Mouse (Mus musculus): ENCODE results near the gene Ccdc188. TPM values are rescaled to one million over a fixed set of nuclear protein-coding genes. Genes with fewer than 3 reads are reported as not detected.

Gene Ccdc188
- polyA plus RNA-seq, 1 experiment = not detected

- no peak for TF ChIP-seq POLR2A (IDR thresholded peaks at IDR 0.05; ENCODE audit: borderline replicate concordance, extremely low read depth, insufficient read depth, insufficient read length, poor library complexity, severe bottlenecking)
- no peak for TF ChIP-seq CTCF (IDR thresholded peaks at IDR 0.05; ENCODE audit: borderline replicate concordance, extremely low read depth, insufficient read depth, insufficient read length)
Measured at GRCm38 (mm10) chr16:18202061-18202460, 15.6 kb upstream of the Ccdc188 start.

DNA sequence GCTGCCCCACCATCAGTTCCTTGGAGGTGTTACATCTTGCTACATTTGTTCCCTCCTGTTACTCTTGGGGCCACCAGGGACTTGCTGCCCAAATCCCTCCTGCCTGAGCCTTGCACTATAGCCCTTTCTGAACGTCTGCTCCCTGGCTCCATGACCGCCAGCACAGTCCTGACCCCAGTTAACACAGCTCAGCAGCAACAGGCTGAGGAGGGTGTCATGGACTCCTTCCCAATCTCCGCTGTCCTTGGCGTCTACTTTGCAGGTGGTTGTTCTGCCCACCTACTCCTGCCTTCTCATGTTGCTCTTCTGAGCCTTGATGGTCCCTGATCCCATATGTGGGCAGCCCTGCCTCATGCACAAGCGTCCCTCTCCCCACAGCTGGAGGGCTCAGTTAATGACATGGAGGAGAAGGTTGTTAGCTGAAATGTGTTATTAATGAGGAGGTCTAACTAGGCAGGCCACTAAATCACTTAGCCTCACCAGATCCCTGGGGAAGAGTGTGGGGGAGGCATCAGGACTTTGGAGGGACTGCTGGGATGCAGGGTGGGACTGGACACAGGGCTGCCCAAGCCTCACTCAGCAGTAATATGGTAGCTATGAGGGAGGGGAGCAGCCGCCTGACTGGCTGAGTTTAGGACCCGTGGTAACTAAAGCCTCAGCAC, 14.1 kb upstream of the Ccdc188 start:
- no peak for DNase-seq (ENCODE audit: low read depth)
- TF ChIP-seq CTCF (IDR thresholded peaks at IDR 0.05; ENCODE audit: borderline replicate concordance, extremely low read depth, insufficient read depth, insufficient read length) (no peak), POLR2A (IDR thresholded peaks at IDR 0.05; ENCODE audit: borderline replicate concordance, extremely low read depth, insufficient read depth, insufficient read length, poor library complexity, severe bottlenecking) (no peak)

More at GRCm38 (mm10) chr16:18202061-18202460, 15.6 kb upstream of the Ccdc188 start:
- no peak for DNase-seq (ENCODE audit: low read depth)

DNA sequence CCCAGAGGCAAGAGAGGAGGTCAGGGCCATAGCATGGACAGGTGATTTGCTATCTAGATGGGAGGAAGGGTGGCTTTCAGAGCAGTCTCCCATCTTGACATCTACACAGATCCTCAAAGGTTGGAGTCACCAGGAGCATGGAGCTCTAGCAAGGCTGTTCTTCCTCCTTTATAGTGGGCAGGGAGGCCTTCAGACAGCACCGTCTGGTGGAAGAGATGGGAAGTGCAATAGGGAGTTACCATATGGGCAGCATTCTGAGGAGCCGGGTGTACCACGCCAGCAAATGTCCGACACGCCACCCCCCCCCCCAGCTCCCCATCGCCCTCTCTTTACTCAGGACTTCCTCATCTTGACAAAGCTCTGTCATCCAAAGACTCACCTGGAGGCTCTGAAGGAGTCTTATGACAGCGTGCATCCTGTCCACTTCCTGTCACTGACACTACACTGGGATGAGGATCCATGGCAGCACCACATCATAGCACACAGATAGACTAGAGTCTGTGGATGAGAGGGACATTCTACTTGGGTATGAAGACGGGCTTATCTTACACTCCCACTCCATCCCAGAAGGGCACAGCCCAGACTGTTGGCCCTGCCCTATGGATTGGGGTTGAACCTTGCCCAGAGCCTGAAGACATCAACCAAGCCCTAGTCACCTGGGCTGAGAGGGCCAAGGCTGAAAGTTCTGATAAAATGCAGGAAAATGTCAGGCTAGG, 6.8 kb upstream of the Ccdc188 start:
- TF ChIP-seq CTCF (IDR thresholded peaks at IDR 0.05; ENCODE audit: borderline replicate concordance, extremely low read depth, insufficient read depth, insufficient read length) (peak; percentile 88), POLR2A (IDR thresholded peaks at IDR 0.05; ENCODE audit: borderline replicate concordance, extremely low read depth, insufficient read depth, insufficient read length, poor library complexity, severe bottlenecking) (no peak)
- DNase-seq (ENCODE audit: low read depth) = peak; percentile 68

- TF ChIP-seq CTCF (IDR thresholded peaks at IDR 0.05; ENCODE audit: borderline replicate concordance, extremely low read depth, insufficient read depth, insufficient read length) (peak; percentile 99), POLR2A (IDR thresholded peaks at IDR 0.05; ENCODE audit: borderline replicate concordance, extremely low read depth, insufficient read depth, insufficient read length, poor library complexity, severe bottlenecking) (no peak)
- peak; percentile 94 for DNase-seq (ENCODE audit: low read depth)
Measured at GRCm38 (mm10) chr16:18211417-18212171, 6.1 kb upstream of the Ccdc188 start.

DNA sequence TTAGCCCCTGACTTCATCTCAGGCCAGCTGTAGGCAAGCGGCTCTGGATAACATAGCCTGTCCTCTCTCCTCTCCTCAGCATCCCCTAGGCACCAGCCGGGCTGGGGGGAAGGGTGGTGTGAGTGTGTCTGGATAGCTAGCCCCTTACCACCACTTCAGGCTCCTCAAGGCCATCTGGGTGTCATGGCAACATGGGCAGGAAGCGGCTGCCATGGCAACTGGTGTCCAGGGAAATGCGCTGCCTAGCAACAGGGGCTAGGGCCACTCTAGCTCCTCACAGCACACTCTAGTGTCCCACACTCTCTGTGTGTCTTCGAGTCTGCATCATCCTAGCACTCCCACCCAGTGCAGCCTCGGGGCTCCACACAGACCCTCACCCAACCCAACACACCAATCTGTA, 4.0 kb upstream of the Ccdc188 start:
- TF ChIP-seq CTCF (IDR thresholded peaks at IDR 0.05; ENCODE audit: borderline replicate concordance, extremely low read depth, insufficient read depth, insufficient read length) (no peak), POLR2A (IDR thresholded peaks at IDR 0.05; ENCODE audit: borderline replicate concordance, extremely low read depth, insufficient read depth, insufficient read length, poor library complexity, severe bottlenecking) (no peak)
- DNase-seq (ENCODE audit: low read depth) = peak; percentile 97

- TF ChIP-seq POLR2A (IDR thresholded peaks at IDR 0.05; ENCODE audit: borderline replicate concordance, extremely low read depth, insufficient read depth, insufficient read length, poor library complexity, severe bottlenecking) = no peak
- TF ChIP-seq CTCF (IDR thresholded peaks at IDR 0.05; ENCODE audit: borderline replicate concordance, extremely low read depth, insufficient read depth, insufficient read length) = no peak
- peak; percentile 46 for DNase-seq (ENCODE audit: low read depth)
Measured at GRCm38 (mm10) chr16:18214858-18215257, 2.8 kb upstream of the Ccdc188 start.

DNA sequence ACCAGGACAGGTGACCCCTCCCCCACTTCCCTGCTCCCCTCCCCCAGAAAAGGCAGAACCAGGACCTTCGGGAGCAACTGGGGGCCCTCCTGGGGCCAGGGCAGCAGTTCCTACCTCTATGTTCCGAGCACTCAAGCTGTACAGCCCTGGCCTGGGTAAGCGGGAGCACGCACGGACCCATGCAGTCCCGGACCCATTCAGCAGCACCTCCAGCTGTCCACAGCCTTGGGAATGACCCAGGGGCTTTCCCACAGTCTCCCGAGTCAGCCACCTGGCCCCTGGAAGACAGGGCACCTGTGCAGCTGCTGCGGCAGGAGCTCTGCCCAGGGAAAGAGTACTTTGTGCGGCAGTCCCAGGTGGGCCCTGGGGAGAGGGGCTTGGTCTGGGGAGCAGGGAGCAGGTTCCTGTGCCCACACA, 909 bp downstream of the Ccdc188 start:
- no peak for TF ChIP-seq CTCF (IDR thresholded peaks at IDR 0.05; ENCODE audit: borderline replicate concordance, extremely low read depth, insufficient read depth, insufficient read length)
- TF ChIP-seq POLR2A (IDR thresholded peaks at IDR 0.05; ENCODE audit: borderline replicate concordance, extremely low read depth, insufficient read depth, insufficient read length, poor library complexity, severe bottlenecking) = no peak
- no peak for DNase-seq (ENCODE audit: low read depth)

DNA sequence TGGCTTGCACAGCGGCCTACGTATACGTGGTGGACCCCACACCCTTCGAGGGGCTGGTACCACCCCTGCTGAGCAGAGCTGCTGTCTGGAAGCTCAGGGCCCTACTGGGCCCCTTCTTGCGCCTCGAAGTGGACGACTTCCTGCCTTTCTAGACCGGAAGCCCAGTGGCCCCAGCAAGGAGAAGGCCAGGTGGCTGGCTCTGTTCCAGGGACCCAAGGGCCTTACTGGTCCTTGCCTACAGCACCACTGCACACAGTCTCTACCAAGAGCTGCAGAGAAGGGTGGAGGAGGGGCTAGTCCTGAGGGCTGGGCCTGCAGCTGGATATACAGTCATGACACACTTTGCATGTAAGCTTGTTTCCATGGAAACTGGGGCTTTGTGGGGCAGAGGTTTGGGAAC, 2.3 kb downstream of the Ccdc188 start:
- TF ChIP-seq CTCF (IDR thresholded peaks at IDR 0.05; ENCODE audit: borderline replicate concordance, extremely low read depth, insufficient read depth, insufficient read length) (no peak), POLR2A (IDR thresholded peaks at IDR 0.05; ENCODE audit: borderline replicate concordance, extremely low read depth, insufficient read depth, insufficient read length, poor library complexity, severe bottlenecking) (no peak)
- peak; percentile 50 for DNase-seq (ENCODE audit: low read depth)

- DNase-seq (ENCODE audit: low read depth) = no peak
- no peak for TF ChIP-seq CTCF (IDR thresholded peaks at IDR 0.05; ENCODE audit: borderline replicate concordance, extremely low read depth, insufficient read depth, insufficient read length)
- no peak for TF ChIP-seq POLR2A (IDR thresholded peaks at IDR 0.05; ENCODE audit: borderline replicate concordance, extremely low read depth, insufficient read depth, insufficient read length, poor library complexity, severe bottlenecking)
Measured at GRCm38 (mm10) chr16:18220856-18221542, 3.3 kb downstream of the Ccdc188 start.

- no peak for TF ChIP-seq CTCF (IDR thresholded peaks at IDR 0.05; ENCODE audit: borderline replicate concordance, extremely low read depth, insufficient read depth, insufficient read length)
- no peak for TF ChIP-seq POLR2A (IDR thresholded peaks at IDR 0.05; ENCODE audit: borderline replicate concordance, extremely low read depth, insufficient read depth, insufficient read length, poor library complexity, severe bottlenecking)
- no peak for DNase-seq (ENCODE audit: low read depth)
Measured at GRCm38 (mm10) chr16:18221543-18221898, 3.8 kb downstream of the Ccdc188 start.

DNA sequence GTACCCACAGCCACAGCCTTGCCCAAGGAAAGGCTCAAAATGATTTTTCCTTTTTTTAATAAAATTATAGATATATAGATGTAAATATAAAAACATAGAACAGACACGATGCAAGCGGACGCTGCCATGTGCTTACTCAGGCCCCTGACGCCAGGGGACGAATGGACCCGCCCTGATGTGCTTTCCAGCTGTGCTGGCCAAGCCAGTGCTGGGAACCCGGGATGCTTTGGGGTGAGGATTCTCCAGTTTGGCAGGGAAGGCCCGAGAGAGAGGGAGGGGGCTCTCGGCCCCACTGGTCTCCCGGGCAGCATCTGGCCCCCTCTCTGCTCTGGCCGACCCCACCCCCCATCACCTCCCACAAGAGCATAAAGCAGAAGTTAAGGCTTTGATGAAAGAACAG, 4.5 kb downstream of the Ccdc188 start:
- no peak for TF ChIP-seq CTCF (IDR thresholded peaks at IDR 0.05; ENCODE audit: borderline replicate concordance, extremely low read depth, insufficient read depth, insufficient read length)
- no peak for TF ChIP-seq POLR2A (IDR thresholded peaks at IDR 0.05; ENCODE audit: borderline replicate concordance, extremely low read depth, insufficient read depth, insufficient read length, poor library complexity, severe bottlenecking)
- DNase-seq (ENCODE audit: low read depth) = no peak
